Mouse (Mus musculus): ENCODE measurements at regions not wholly inside any gene's neighbourhood (a gene's known extent, or its start where the extent isn't known, plus 50 kb on each side); places are given as distances from the start of the nearest gene placed in this dataset.
A peak's percentile ranks its signal among the peaks of the same experiment; 100 is the strongest.

DNA sequence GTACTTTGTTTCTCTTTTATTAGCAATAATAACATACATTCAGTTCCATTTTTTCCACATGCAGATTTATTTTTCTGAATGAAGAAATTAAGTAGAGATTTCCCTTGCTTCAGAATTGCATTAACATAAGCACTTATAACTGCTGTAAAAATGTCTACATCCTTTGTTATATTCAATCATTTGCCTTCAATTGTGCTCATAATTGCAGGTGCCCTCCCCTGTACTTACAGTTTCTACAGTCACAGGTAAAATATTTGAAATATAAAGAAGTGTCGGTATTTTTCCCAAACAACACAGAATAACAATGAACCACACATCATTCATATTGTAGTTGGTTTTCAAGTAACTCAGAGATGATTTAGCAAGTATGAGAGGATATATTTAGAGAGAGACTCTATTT is 568.8 kb downstream of the Ptprc start:
- Histone ChIP-seq H3K9me3 (ENCODE audit: control insufficient read depth, low read length) (no peaks in the 10 kb centered on the region), H3K9ac (ENCODE audit: low read length) (no peak overlapping the region), H3K27ac (replicated peaks in 1 of 2; ENCODE audit: control insufficient read depth in 1 of 2, insufficient read depth in 1 of 2, low read depth in 2 of 2, low read length in 2 of 2) (no peak overlapping the region), H3K4me1 (ENCODE audit: control insufficient read depth in 2 of 2, insufficient read depth in 2 of 2, low read length in 2 of 2) (no peaks in the 10 kb centered on the region), H3K36me3 (ENCODE audit: control insufficient read depth, insufficient read depth, low read length) (no peaks in the 10 kb centered on the region), H3K4me2 (ENCODE audit: low read length) (no peak overlapping the region), H3K27me3 (ENCODE audit: control insufficient read depth, insufficient read depth, low read length) (no peaks in the 10 kb centered on the region), H3K4me3 (ENCODE audit: control insufficient read depth in 1 of 2, insufficient read depth in 1 of 2, low read depth in 1 of 2, low read length in 2 of 2) (no peak overlapping the region)
- 85% methylated on average over 1 of the region's 1 CpGs for WGBS
- ATAC-seq (ENCODE audit: insufficient number of reproducible peaks, insufficient read depth, low FRiP score, low read depth), result no peak

DNA sequence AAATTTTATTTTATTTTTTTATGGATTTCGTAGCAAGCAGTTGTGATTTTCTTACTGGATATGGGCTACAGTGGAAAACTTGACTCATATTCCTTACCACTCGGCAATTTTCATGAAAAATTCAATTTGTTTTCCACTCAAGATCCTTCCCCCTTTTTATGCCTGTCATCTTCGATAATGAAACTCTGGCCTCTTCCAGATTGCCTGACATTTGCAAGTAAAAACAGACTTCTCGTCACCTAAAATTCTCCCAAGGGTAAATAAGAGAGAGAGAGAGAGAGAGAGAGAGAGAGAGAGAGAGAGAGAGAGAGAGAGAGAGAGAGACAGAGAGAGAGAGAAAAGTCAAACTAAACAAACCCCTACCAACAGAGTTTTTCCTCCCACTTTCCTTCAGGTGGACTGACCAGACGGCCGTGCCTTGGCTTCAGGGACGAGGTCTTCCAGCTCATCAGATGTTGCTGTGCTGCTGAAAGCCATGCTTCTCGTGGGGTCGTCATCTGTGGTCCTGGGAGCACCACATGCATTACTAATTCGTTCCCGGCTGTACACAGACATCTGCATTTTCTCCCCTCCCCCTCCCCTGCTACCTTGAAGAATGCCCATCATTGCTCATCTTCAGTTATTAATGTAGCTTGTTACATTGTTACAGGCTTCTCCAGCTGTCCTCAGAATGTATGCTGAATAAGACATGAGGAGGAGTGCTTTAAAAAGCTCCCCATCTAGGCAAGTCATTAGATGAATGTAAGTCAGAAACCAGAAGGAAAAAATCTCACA is 569.4 kb downstream of the Ptprc start:
- 60% methylated on average over 11 of the region's 11 CpGs for WGBS
- Histone ChIP-seq H3K4me2 (ENCODE audit: low read length) (no peak overlapping the region), H3K4me3 (ENCODE audit: control insufficient read depth in 1 of 2, insufficient read depth in 1 of 2, low read depth in 1 of 2, low read length in 2 of 2) (no peak overlapping the region), H3K4me1 (ENCODE audit: control insufficient read depth in 2 of 2, insufficient read depth in 2 of 2, low read length in 2 of 2) (no peaks in the 10 kb centered on the region), H3K36me3 (ENCODE audit: control insufficient read depth, insufficient read depth, low read length) (no peaks in the 10 kb centered on the region), H3K27me3 (ENCODE audit: control insufficient read depth, insufficient read depth, low read length) (no peaks in the 10 kb centered on the region), H3K27ac (replicated peaks in 1 of 2; ENCODE audit: control insufficient read depth in 1 of 2, insufficient read depth in 1 of 2, low read depth in 2 of 2, low read length in 2 of 2) (no peak overlapping the region), H3K9me3 (ENCODE audit: control insufficient read depth, low read length) (no peaks in the 10 kb centered on the region), H3K9ac (ENCODE audit: low read length) (no peak overlapping the region)
- ATAC-seq (ENCODE audit: insufficient number of reproducible peaks, insufficient read depth, low FRiP score, low read depth), result no peak

DNA sequence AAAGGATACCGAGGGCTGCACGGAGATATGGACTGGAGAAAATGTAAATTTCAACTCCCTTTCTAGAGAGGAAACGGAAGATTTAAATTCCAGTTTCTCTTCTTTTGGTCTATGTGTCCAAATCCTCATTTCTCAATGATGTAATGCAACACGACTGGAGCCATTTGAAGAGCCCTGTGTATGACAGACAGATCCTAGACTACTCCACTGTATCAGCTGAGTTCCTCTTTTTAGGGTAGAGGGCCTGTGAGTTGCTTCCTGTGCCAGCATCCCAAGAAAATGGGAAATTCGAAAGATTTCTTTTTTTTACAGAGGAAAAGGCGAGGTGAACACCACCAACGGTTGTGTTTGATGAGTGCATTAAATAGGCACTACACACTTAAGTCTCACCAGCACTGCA is 581.8 kb downstream of the Ptprc start:
- H3K27me3 ChIP-seq (ENCODE audit: control insufficient read depth, insufficient read depth, low read length), result no peaks in the 10 kb centered on the region
- no peak for ATAC-seq (ENCODE audit: insufficient number of reproducible peaks, insufficient read depth, low FRiP score, low read depth)
- WGBS, result 81% methylated on average over 7 of the region's 7 CpGs

DNA sequence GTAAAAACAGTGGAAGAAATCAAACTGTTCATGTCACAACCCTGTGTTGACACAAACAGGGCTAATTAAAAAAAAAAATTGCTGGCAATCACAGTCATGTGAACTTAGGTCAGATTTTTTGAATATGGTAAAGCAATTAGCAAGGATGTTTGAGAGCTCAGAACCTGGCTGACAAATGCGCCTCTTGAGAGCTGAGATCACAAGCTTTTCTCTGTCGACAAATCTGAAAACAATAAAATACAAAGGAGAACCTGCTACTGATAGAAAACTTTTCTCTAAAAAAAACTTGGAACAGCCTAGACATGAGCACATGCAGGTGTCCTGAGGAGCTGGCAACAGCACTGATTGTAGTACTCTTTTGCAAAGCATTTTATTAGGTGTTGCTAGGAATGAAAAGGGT is 583.6 kb downstream of the Ptprc start:
- Histone ChIP-seq H3K9ac (ENCODE audit: low read length) (no peak overlapping the region), H3K4me1 (ENCODE audit: control insufficient read depth in 2 of 2, insufficient read depth in 2 of 2, low read length in 2 of 2) (peaks cover 8 to 22% of the 10 kb centered on the region in 2 experiments), H3K4me2 (ENCODE audit: low read length) (no peak overlapping the region), H3K36me3 (ENCODE audit: control insufficient read depth, insufficient read depth, low read length) (no peaks in the 10 kb centered on the region), H3K27me3 (ENCODE audit: control insufficient read depth, insufficient read depth, low read length) (no peaks in the 10 kb centered on the region), H3K9me3 (ENCODE audit: control insufficient read depth, low read length) (no peaks in the 10 kb centered on the region), H3K27ac (replicated peaks in 1 of 2; ENCODE audit: control insufficient read depth in 1 of 2, insufficient read depth in 1 of 2, low read depth in 2 of 2, low read length in 2 of 2) (no peak overlapping the region), H3K4me3 (ENCODE audit: control insufficient read depth in 1 of 2, insufficient read depth in 1 of 2, low read depth in 1 of 2, low read length in 2 of 2) (no peak overlapping the region)
- WGBS, result 70% methylated on average over 2 of the region's 2 CpGs
- ATAC-seq (ENCODE audit: insufficient number of reproducible peaks, insufficient read depth, low FRiP score, low read depth), result no peak

More for the DNA sequence above, 581.8 kb downstream of the Ptprc start:
- Histone ChIP-seq H3K4me3 (ENCODE audit: control insufficient read depth in 1 of 2, insufficient read depth in 1 of 2, low read depth in 1 of 2, low read length in 2 of 2) (no peak overlapping the region), H3K4me1 (ENCODE audit: control insufficient read depth in 2 of 2, insufficient read depth in 2 of 2, low read length in 2 of 2) (peaks cover 2 to 13% of the 10 kb centered on the region in 2 experiments; a peak in 2 of 4 replicates), H3K36me3 (ENCODE audit: control insufficient read depth, insufficient read depth, low read length) (no peaks in the 10 kb centered on the region), H3K9me3 (ENCODE audit: control insufficient read depth, low read length) (no peaks in the 10 kb centered on the region), H3K4me2 (ENCODE audit: low read length) (no peak overlapping the region), H3K27ac (replicated peaks in 1 of 2; ENCODE audit: control insufficient read depth in 1 of 2, insufficient read depth in 1 of 2, low read depth in 2 of 2, low read length in 2 of 2) (no peak overlapping the region), H3K9ac (ENCODE audit: low read length) (no peak overlapping the region)

DNA sequence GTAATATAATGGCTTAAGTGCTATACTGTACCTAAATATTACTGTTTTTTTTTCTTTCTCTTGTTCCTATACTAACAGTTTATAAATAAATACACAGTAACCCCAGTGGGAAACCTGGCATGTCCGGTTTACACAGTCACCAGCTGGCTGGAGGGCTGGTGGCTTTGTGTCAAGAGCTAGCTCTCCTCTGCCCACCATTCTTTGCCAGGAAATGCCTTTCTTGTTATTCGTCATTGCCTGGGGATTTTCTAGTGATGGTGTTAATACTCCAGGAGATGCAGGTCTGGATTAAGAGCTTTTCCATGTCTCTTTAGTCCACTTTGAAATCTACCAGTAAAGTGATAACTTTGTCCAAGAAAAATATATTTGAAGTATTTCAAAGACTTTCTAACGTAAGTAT is 584.2 kb downstream of the Ptprc start:
- Histone ChIP-seq H3K9me3 (ENCODE audit: control insufficient read depth, low read length) (no peaks in the 10 kb centered on the region), H3K4me1 (ENCODE audit: control insufficient read depth in 2 of 2, insufficient read depth in 2 of 2, low read length in 2 of 2) (peaks cover 8 to 22% of the 10 kb centered on the region in 2 experiments), H3K9ac (ENCODE audit: low read length) (no peak overlapping the region), H3K4me3 (ENCODE audit: control insufficient read depth in 1 of 2, insufficient read depth in 1 of 2, low read depth in 1 of 2, low read length in 2 of 2) (no peak overlapping the region), H3K36me3 (ENCODE audit: control insufficient read depth, insufficient read depth, low read length) (no peaks in the 10 kb centered on the region), H3K27ac (replicated peaks in 1 of 2; ENCODE audit: control insufficient read depth in 1 of 2, insufficient read depth in 1 of 2, low read depth in 2 of 2, low read length in 2 of 2) (no peak overlapping the region), H3K27me3 (ENCODE audit: control insufficient read depth, insufficient read depth, low read length) (no peaks in the 10 kb centered on the region), H3K4me2 (ENCODE audit: low read length) (no peak overlapping the region)
- WGBS, result 46% methylated on average over 3 of the region's 3 CpGs
- ATAC-seq (ENCODE audit: insufficient number of reproducible peaks, insufficient read depth, low FRiP score, low read depth), result no peak

DNA sequence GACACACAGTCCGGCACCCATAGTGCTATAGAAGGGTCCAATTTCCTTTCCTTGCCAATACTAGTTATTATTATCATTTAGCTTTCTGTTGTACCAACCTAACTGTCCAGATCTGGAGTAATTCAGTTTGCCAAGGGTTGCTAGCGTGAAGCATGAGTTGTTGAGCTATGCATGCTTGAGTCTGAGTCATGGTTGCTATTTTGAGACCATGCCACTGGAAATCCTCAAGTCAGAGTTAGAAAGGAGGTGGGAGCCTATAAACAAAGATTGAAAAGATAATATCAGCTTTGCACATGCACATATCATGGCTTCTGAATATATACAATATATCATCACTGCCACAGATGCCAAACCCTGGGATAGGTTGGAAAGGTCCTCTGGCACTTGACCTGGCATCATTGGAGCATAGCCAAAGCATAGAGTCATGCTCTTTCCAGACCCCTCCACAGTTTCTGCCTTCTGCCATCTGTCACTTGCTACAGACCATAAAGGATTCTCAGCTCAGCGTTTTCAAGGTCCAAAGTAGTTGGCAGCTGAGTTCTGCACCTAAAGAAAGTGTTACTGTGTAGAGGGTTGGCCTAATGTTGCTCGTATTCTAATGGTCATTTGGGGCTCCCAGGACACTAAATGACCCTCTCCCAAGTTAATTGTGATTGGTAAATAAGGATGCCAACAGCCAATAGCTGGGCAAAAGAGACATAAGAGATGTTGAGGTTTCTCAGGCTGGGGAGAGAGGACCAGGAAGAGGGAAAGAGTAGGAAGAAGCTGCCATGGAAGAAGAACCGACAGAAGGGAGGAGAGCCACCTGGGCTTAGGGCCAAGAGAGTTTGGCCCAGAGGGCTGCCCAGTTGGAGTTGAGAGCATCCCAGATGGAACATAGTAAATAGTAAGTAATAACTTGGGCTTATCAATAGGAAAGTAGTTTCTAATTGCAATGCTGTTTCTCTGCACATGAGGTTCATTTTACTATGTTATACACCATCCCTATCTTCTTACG is 586.9 kb downstream of the Ptprc start:
- H3K36me3 ChIP-seq (ENCODE audit: control insufficient read depth, insufficient read depth, low read length), result no peaks in the 10 kb centered on the region
- H3K4me2 ChIP-seq (ENCODE audit: low read length), result peak overlapping the region; percentile 15; the same call in 1 of the 2 replicates
- no peaks in the 10 kb centered on the region for H3K9me3 ChIP-seq (ENCODE audit: control insufficient read depth, low read length)
- peak; percentile 54; the same call in 1 of the 2 replicates for ATAC-seq (ENCODE audit: insufficient number of reproducible peaks, insufficient read depth, low FRiP score, low read depth)
- H3K27ac ChIP-seq (replicated peaks in 1 of 2; ENCODE audit: control insufficient read depth in 1 of 2, insufficient read depth in 1 of 2, low read depth in 2 of 2, low read length in 2 of 2), result peak overlapping the region; percentile 30 to 82
- WGBS, result 46% methylated on average over 6 of the region's 6 CpGs
- H3K9ac ChIP-seq (ENCODE audit: low read length), result no peak overlapping the region
- H3K4me3 ChIP-seq (ENCODE audit: control insufficient read depth in 1 of 2, insufficient read depth in 1 of 2, low read depth in 1 of 2, low read length in 2 of 2), result no peak overlapping the region
- H3K27me3 ChIP-seq (ENCODE audit: control insufficient read depth, insufficient read depth, low read length), result no peaks in the 10 kb centered on the region
- H3K4me1 ChIP-seq (ENCODE audit: control insufficient read depth in 2 of 2, insufficient read depth in 2 of 2, low read length in 2 of 2), result peaks cover 8 to 22% of the 10 kb centered on the region in 2 experiments

DNA sequence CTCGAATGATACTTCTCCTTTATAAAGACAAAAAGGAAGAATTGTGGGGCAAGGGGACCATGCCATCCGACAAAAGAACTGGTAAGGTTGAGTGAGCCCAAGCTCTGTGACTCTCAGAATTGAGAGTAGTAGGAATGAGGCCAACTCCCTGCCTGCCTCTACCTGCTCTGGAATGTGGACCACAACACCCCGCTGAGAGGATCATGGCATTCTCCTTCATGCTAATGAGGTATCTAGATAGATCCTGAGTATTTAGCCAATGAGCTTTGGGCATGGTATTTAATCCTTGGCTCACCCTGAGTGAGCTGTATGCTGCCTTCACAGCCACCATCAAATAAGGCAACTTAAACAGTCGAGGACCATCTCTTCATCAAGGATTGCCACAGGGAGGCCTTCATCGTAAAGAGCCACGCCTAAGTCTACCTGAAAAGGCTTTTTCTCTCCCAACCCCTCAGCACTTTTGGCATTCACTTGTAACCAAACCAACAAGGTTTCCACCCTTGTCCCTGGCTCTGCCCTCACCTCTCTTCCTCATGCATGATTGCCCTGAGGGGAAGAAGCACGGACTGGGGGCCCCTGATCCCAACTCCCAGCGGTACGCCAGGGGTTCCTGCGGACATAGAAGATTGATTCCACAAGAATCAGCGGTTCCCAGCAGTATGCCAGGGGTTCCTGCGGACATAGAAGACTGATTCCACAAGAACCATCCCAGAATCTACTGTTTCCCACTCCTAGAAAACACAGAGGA is 587.9 kb downstream of the Ptprc start:
- Histone ChIP-seq H3K4me2 (ENCODE audit: low read length) (no peak overlapping the region), H3K4me3 (ENCODE audit: control insufficient read depth in 1 of 2, insufficient read depth in 1 of 2, low read depth in 1 of 2, low read length in 2 of 2) (no peak overlapping the region), H3K27me3 (ENCODE audit: control insufficient read depth, insufficient read depth, low read length) (no peaks in the 10 kb centered on the region), H3K36me3 (ENCODE audit: control insufficient read depth, insufficient read depth, low read length) (no peaks in the 10 kb centered on the region), H3K9ac (ENCODE audit: low read length) (no peak overlapping the region), H3K4me1 (ENCODE audit: control insufficient read depth in 2 of 2, insufficient read depth in 2 of 2, low read length in 2 of 2) (peaks cover 8 to 22% of the 10 kb centered on the region in 2 experiments), H3K27ac (replicated peaks in 1 of 2; ENCODE audit: control insufficient read depth in 1 of 2, insufficient read depth in 1 of 2, low read depth in 2 of 2, low read length in 2 of 2) (peak overlapping the region; percentile 30 to 82), H3K9me3 (ENCODE audit: control insufficient read depth, low read length) (no peaks in the 10 kb centered on the region)
- 84% methylated on average over 12 of the region's 12 CpGs for WGBS
- no peak for ATAC-seq (ENCODE audit: insufficient number of reproducible peaks, insufficient read depth, low FRiP score, low read depth)

All from heart, embryonic 14.5 days (tissue).